Mouse (Mus musculus): ENCODE results near the gene Cpa5.

- TF ChIP-seq USF1 (IDR thresholded peaks at IDR 0.05; ENCODE audit: low read depth) = no peak
- TF ChIP-seq POLR2AphosphoS2 (IDR thresholded peaks at IDR 0.05; ENCODE audit: insufficient read length, low read depth) = no peak
- no peak for TF ChIP-seq TCF3 (IDR thresholded peaks at IDR 0.05; ENCODE audit: insufficient read length, low read depth)
- TF ChIP-seq SRF (IDR thresholded peaks at IDR 0.05; ENCODE audit: control insufficient read depth, insufficient read length, low read depth) = no peak
- TF ChIP-seq CEBPB (IDR thresholded peaks at IDR 0.05; ENCODE audit: insufficient read depth, poor library complexity, severe bottlenecking) = no peak
- TF ChIP-seq POLR2A (IDR thresholded peaks at IDR 0.05; ENCODE audit: insufficient read length, low read depth) = no peak
- TF ChIP-seq MAX (IDR thresholded peaks at IDR 0.05; ENCODE audit: low read depth) = no peak
- TF ChIP-seq E2F4 (IDR thresholded peaks at IDR 0.05; ENCODE audit: insufficient read depth) = no peak
- TF ChIP-seq TCF12 (IDR thresholded peaks at IDR 0.05; ENCODE audit: insufficient read depth, poor library complexity, severe bottlenecking) = no peak
- TF ChIP-seq MYOG (IDR thresholded peaks at IDR 0.05; ENCODE audit: control insufficient read depth in 1 of 3, insufficient read depth in 1 of 3, insufficient read length in 2 of 3, low read depth in 2 of 3) = no peak
- no peak for TF ChIP-seq MYOD1 (IDR thresholded peaks at IDR 0.05; ENCODE audit: control insufficient read depth in 1 of 3, insufficient read length in 2 of 3, low read depth in 2 of 3)
These were observed 5.7 kb upstream of the Cpa5 start for GRCm38 (mm10) chr6:30605111-30605510.
